Mouse (Mus musculus): ENCODE measurements around the gene Cyp2j12. TPM values are rescaled to one million over a fixed set of nuclear protein-coding genes. Genes with fewer than 3 reads are reported as not detected.
"Not testable (repeated sequence)": the region's sequence is repeated elsewhere in the genome, so short reads cannot be mapped to it uniquely, and the experiment has no call there.

The Cyp2j12 gene
- under 1 TPM in 1 of 2 experiments, not detected in 1; 0.20 TPM for total RNA-seq (2021)
- long read RNA-seq = 0 reads

GRCm38 (mm10) chr4:96140732-96141467 is at the start of gene Cyp2j12:
Gene Cyp2j12, minus strand, starts transcription at chr4:96141152.
- no peak for DNase-seq (ENCODE audit: low spot score in 2 of 2)

GRCm38 (mm10) chr4:96189321-96189720 is 48.4 kb upstream of the Cyp2j12 start:
- not testable (repeated sequence) for DNase-seq (ENCODE audit: low spot score in 2 of 2)

DNA sequence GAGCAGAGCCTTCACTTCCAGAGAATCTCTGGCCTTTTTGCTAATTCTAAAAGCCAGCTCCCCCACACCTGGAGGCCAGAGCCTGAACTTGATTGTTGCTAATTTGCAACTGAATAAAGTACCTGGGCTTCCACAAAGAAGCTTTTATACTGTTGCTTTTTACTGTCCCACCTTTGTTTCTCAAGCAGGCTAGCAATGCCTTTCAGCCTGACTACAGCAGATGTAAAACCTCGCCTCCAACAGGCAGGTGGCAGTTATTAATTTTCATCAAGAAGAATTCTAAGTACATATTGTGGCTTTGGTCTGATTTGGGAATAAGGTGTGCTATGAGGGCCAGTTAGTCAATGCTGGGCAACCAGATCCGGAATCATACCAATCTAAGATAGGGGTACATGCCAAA is 47.7 kb upstream of the Cyp2j12 start:
- not testable (repeated sequence) for DNase-seq (ENCODE audit: low spot score in 2 of 2)

DNA sequence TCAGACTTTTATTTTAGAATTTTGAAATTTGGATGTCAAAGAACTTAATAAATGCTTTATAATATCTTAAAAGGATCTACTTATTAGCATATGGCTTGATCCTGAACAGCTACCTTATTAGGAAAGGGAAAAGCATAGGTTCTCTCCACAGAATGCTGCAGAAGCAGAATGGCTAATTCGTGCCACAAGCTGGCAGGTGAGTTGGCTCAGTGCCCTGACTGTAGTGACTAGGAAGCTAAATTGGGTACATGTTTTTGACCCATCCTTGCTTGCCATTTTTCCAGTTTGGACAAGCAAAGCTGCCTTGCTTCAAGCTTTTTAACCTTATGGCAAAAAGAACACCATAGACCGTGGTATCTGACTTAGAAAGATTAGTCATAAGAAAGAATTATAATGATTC is 47.2 kb upstream of the Cyp2j12 start:
- not testable (repeated sequence) for DNase-seq (ENCODE audit: low spot score in 2 of 2)

DNA sequence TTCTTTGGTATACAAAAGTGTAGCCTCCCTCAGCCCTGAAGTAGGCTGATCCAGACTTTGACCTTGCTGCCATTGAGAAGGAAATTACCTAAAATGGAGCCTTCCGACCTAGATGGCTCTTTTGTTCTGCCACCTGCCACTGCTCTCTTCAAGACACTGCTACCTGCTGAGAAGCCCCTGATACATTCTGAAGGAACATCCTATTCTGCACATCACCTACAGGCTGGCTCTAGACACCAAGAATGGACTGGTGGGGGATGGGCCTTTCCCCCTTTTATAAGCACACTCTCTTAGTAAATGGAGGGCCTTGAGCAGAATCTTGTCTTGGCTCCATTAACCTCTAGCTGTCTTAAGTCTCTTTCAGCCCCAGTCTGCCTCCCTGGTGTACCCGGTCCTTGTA is 43.8 kb upstream of the Cyp2j12 start:
- not testable (repeated sequence) for DNase-seq (ENCODE audit: low spot score in 2 of 2)

- DNase-seq (ENCODE audit: low spot score in 2 of 2) = no peak
Observed at GRCm38 (mm10) chr4:96162839-96163238, 21.9 kb upstream of the Cyp2j12 start.

DNA sequence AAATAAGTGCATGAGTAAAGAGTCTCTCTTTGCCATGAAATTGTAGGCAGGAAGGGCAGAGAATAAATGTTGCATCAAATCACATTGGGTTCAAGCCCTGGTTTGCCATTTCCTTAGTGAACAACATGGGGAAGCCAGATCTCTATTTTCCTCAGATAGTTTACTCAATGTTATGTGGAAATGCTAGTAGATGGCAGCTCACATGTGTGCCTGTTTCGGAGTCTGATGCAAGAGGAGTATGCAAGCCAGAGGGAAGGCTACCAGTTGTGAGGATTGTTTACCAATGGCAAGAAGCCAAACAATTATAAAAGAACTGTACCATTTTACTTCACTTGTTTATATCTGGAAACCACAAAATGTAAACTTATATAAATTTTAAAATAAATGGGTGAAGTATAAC is 20.6 kb upstream of the Cyp2j12 start:
- DNase-seq (ENCODE audit: low spot score in 2 of 2) = no peak

DNA sequence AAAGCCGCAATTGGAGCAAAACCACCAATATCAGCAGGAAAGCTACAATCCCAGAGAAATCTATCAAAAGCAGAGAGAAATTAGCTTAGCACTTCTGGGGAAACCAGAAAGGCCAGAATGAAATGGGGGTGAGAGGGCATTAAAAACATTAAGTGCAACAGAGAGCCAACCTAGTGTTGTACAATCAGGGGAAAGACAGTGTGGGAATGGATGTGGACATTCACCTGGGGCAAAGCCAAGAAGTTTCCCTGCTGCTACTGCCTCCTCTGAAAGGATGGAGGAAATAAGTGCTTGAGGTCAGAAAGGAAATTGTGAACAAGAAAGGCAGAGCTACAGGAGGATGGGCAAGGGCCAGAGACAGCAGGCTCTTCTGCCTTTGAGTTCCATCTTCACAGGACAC is 1.7 kb downstream of the Cyp2j12 start:
- DNase-seq (ENCODE audit: low spot score in 2 of 2) = no peak

- DNase-seq (ENCODE audit: low spot score in 2 of 2) = no peak
Observed at GRCm38 (mm10) chr4:96134246-96134645, 6.7 kb downstream of the Cyp2j12 start.

GRCm38 (mm10) chr4:96096841-96097240 is 44.1 kb downstream of the Cyp2j12 start:
- DNase-seq (ENCODE audit: low spot score in 2 of 2) = no peak

- no peak for DNase-seq (ENCODE audit: low spot score in 2 of 2)
Observed at GRCm38 (mm10) chr4:96091869-96092268, 49.1 kb downstream of the Cyp2j12 start.

GRCm38 (mm10) chr4:96089356-96090048 is 51.5 kb downstream of the Cyp2j12 start:
- DNase-seq (ENCODE audit: low spot score in 2 of 2) = not testable (repeated sequence)

DNA sequence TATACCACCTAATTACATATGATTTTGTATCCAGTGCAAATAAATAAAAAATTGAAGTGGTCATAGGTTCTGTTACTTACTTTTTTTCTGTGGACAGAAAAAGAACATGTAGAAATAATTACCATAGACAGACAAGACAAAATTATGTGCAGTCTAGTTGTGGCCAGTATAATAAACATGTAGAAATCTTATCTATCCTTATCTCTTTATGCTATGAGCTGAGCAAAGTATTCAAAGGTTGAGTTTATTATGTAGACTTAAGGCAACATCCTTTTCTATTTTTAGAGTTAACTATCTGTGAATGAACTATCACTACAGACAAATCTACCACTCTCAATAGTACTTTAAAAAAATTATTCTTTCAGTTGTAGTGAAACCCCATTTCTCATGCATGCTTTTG is 62.6 kb downstream of the Cyp2j12 start:
- DNase-seq (ENCODE audit: low spot score in 2 of 2) = no peak

- DNase-seq (ENCODE audit: low spot score in 2 of 2) = peak; percentile 40 to 49
Observed at GRCm38 (mm10) chr4:96077261-96078125, 63.5 kb downstream of the Cyp2j12 start, which contains the start of gene Cyp2j13. Gene Cyp2j13, minus strand, starts transcription at chr4:96077546.

DNA sequence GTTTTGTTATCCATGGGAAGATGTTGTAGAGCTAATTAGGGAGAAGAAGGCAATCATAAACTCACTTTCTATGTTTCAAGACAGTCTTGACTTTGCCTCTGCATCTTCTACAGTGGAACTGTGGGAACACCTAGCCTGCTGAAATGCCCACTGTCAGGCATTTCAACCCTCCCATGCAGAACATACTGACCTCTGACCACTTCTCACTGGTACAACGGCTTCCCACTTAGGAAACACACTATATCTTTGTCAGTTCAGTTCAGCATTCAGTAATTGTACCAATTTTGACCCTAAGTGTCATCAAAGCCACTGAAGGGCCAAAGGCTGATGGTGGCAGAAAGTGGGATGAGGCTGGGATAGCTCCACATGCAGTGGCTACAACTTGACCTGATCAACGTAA is 78.9 kb downstream of the Cyp2j12 start:
- no peak for DNase-seq (ENCODE audit: low spot score in 2 of 2)

GRCm38 (mm10) chr4:96060106-96060505 is 80.8 kb downstream of the Cyp2j12 start:
- no peak for DNase-seq (ENCODE audit: low spot score in 2 of 2)

Other genes with a start within 250 kb of the Cyp2j12 start
- gene Hook1, start 173.9 kb downstream of the Cyp2j12 start, total RNA-seq (2021) = 10 to 100 TPM; 54.4 to 61.2 TPM
- gene Cyp2j13, start 63.6 kb downstream of the Cyp2j12 start, total RNA-seq (2021) = under 1 TPM; 0.43 to 0.80 TPM
- not detected for gene Cyp2j7, start 95.5 kb upstream of the Cyp2j12 start, total RNA-seq (2021)
- not detected for gene Cyp2j11, start 207.5 kb upstream of the Cyp2j12 start, total RNA-seq (2021)